Mouse (Mus musculus): ENCODE data around the gene Nyap1.
"Not testable (repeated sequence)": the region's sequence is repeated elsewhere in the genome, so short reads cannot be mapped to it uniquely, and the experiment has no call there.

The Nyap1 gene

GRCm38 (mm10) chr5:137768475-137768874 is 27.1 kb upstream of the Nyap1 start:
- no peak for DNase-seq (ENCODE audit: low read depth, low spot score)

GRCm38 (mm10) chr5:137766270-137766669 is 24.9 kb upstream of the Nyap1 start:
- DNase-seq (ENCODE audit: low read depth, low spot score) = no peak

- no peak for DNase-seq (ENCODE audit: low read depth, low spot score)
Observed at GRCm38 (mm10) chr5:137764609-137765340, 23.4 kb upstream of the Nyap1 start.

GRCm38 (mm10) chr5:137759971-137760412 is 18.6 kb upstream of the Nyap1 start:
- peak; percentile 84 for DNase-seq (ENCODE audit: low read depth, low spot score)

DNA sequence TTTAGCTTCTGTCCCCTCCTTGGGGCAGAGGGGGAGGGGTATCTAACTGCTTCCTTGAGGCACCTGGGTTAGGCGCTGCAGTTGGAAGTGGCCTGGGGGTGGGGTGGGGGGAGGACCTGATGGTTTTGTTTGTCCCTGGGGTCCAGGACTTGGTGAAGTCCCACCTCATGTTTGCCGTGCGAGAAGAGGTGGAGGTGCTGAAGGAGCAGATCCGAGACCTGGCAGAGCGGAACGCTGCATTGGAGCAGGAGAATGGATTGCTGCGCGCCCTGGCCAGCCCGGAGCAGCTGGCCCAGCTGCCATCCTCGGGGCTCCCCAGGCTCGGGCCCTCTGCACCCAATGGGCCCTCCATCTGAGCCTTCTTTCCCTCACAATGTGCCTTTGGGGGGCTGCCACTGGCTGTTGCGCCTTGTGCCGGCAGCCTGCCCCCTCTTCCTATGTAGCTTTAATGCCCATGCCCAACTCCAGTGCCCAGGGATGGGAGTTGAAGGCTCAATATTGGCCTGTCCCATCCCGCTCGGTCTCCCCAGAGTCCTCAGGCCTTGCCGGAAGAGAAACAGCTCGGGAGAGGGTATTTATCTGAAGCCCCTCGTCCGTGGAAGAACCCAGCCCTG is 17.6 kb upstream of the Nyap1 start:
- DNase-seq (ENCODE audit: low read depth, low spot score) = no peak

DNA sequence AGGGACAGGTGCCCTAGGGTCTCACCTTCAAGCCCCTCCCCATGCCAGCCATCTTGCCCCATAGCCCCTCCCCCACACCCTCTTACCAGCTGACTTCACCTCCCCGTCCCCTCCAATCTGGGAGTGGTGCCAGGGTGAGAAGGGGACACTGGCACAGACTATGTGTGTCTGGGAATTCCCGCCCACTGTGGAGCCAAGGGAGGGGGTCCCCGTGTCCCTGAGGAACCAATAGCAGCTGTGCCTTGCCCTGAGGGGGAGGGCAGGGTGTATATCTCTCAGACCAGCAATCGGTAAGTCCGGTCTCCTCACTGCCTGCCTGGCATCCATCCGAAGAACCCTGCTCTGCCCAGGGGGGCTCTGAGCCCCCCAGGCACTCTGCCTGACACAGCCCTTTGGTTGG is 16.5 kb upstream of the Nyap1 start:
- DNase-seq (ENCODE audit: low read depth, low spot score) = no peak

- DNase-seq (ENCODE audit: low read depth, low spot score) = peak; percentile 85
Observed at GRCm38 (mm10) chr5:137756882-137757661, 15.7 kb upstream of the Nyap1 start.

DNA sequence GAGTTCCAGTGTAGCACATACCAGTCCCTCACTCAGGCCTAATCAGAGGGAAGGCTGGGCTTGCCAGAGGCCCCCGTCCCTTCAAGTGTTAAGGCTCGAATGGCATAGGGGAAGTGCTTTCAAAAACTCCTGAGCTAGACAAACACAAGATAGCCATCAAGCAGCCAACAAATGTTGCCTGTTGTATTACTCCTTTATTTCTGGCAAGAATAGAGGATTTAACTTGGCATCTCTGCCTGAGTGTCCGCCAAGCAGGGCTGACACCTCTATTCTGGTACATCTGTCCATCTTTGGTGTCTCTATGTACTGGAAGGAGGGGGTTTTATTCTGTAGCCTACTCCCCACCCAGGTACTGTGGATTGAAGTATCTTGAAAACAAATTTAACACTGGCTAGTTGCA is 14.7 kb upstream of the Nyap1 start:
- no peak for DNase-seq (ENCODE audit: low read depth, low spot score)

GRCm38 (mm10) chr5:137755425-137755824 is 14.0 kb upstream of the Nyap1 start:
- no peak for DNase-seq (ENCODE audit: low read depth, low spot score)

- no peak for DNase-seq (ENCODE audit: low read depth, low spot score)
Observed at GRCm38 (mm10) chr5:137753111-137753832, 11.9 kb upstream of the Nyap1 start.

DNA sequence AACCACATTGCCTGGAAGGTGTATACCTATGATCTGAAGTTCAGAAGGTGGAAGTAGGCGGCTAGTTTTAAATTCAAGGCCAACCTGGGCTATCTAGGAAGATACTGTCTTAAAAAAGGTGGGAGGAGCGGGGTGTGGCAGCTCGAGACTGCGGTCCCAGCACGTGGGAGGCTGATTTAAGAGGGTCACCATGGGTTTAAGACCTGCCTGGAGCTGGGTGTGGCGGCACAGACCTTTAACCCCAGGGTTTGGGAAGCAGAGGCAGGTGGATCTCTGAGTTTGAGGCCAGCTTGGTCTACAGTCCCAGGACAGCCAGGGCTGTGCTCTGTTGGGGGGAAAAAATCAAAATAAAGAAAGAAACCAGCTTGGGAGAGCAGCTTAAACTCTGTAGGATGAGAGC is 10.6 kb upstream of the Nyap1 start:
- no peak for DNase-seq (ENCODE audit: low read depth, low spot score)

- DNase-seq (ENCODE audit: low read depth, low spot score) = no peak
Observed at GRCm38 (mm10) chr5:137751221-137751887, 9.9 kb upstream of the Nyap1 start.

DNA sequence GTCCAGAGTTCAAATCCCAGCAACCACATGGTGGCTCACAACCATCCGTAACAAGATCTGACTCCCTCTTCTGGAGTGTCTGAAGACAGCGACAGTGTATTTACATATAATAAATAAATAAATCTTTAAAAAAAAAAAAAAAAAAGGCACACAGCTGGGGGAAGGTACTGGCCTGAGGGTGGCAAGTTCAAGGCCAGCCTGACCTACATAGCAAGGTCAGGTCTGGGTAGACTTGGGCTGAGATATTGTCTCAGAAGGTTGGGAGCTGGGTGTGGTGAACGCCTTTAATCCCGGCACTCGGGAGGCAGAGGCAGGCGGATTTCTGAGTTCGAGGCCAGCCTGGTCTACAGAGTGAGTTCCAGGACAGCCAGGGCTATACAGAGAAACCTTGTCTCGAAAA is 8.8 kb upstream of the Nyap1 start:
- not testable (repeated sequence) for DNase-seq (ENCODE audit: low read depth, low spot score)

DNA sequence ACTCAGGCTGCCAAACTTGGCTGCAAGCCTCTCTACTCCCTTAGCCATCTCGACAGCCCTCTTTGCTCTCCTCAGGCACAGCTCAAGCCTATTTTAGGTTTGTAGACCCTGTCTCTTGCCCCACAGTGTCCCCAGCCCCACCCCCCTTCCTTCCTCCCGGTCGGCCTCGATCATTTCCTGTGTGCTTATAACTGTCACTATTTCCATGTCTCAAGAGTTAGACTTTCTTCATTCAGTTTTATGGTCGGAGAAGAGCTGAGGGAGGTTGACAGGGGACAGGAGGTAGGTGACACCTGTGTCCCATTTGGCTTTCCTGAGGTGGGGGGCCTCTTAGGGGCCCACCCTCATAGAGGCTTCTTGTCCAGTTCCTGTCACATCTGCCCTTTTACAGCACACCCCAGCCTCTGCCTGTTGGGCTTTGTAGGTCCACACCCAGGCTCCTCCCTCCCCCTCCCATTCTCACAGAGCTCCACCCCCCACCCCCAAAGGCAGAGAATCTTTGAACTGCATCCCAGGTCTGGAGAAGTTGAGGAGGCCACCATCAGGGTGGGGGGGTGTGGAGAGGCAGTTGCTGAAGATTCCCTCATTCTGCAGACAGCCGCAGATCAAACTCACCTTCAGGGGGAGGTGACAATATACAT is 7.9 kb upstream of the Nyap1 start:
- DNase-seq (ENCODE audit: low read depth, low spot score) = no peak

DNA sequence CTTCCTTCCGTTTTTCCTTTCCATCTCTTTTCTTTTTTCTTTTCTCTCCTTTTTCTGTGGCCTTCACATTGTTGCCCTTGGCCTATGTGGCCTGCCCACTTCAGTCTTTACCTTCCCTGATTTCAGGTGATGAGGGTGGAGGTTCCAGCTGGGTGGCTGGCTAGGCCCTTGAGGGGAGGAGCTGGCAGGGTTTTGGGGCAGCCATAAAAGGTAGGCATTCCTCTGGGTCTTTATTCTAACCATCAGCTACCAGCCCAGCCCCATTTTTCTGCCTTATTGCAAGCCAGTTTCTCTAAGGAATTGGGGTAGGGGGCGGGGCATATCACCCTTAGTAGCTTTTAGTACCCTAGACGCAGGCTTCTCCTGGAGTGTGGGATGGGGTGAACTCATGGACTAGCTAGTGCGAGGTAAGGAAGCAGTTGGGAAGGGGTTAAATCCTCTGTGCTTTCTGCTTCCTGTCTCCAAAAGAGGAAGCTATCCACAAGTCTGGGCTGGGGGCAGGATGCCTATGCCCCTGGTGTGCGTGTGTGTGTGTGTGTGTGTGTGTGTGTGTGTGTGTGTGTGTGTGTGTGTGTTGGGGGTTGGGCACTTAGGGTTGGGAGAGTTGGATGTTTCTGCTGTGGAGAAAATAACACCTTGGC is 6.8 kb upstream of the Nyap1 start:
- DNase-seq (ENCODE audit: low read depth, low spot score) = no peak

GRCm38 (mm10) chr5:137747326-137747961 is 6.0 kb upstream of the Nyap1 start:
- DNase-seq (ENCODE audit: low read depth, low spot score) = no peak

GRCm38 (mm10) chr5:137746851-137747325 is 5.5 kb upstream of the Nyap1 start:
- no peak for DNase-seq (ENCODE audit: low read depth, low spot score)

DNA sequence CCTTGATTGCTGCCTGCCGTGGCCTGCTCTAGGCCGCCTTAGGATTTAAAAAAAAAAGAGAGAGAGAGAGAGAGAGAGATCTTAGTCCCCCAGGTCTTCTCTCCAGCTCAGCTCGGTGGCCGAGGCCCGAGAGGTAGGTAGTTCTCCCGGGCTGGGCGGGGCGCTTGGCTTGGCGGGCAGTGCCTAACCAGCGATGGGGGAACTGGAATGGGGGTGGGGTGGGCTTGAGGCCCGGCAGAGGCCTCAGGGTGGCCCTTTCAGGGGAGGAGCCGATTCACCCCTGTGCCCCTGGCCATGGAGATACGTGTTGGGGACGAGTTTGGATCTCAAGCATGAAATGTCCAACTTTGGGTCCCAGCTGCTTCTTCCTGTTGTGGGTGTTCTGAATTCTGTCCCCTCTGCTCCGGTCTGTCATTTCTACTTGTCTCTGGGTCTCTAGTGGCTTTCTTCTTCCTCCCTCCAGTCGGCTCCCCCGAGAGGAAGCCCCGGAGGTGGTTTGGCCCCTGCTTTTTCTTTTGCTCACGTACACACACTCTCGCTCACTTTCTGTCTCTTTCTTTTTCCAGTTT is 5.0 kb upstream of the Nyap1 start:
- peak; percentile 62 for DNase-seq (ENCODE audit: low read depth, low spot score)
